Mouse (Mus musculus) bone marrow macrophage, adult 2 months (primary cell): Measurements from ENCODE around the gene Pgm1.

ENCODE experiments used
- CTCF ChIP-seq: IDR thresholded peaks from 2 replicates; pipeline ENCODE4 v1.5.1; 2012; ENCODE audit warnings: low read depth, mild to moderate bottlenecking, low read length, moderate library complexity
- POLR2A ChIP-seq: IDR thresholded peaks from 2 replicates; pipeline ENCODE4 v1.6.1; 2012; ENCODE audit warnings: mild to moderate bottlenecking, low read depth, low read length, borderline replicate concordance

- TF ChIP-seq CTCF = no peak
- no peak for TF ChIP-seq POLR2A
These were observed 651 bp downstream of the Pgm1 start, which contains the start of gene Itgb3bp for GRCm38 (mm10) chr4:99929613-99930517.
